Mouse (Mus musculus) embryonic facial prominence, embryonic 11.5 days (tissue): ENCODE measurements around the gene Gadd45a. TPM values are rescaled to one million over a fixed set of nuclear protein-coding genes. Genes with fewer than 3 reads are reported as not detected.

ENCODE experiments used
- ATAC-seq: fragments of 200-750 bp; cut with Nextera tagmentation; replicated peaks from 2 replicates; pipeline ENCODE4 v1.8.0; 2017; ENCODE audit warnings: low read depth; ENCODE audit not compliant: insufficient number of reproducible peaks, low FRiP score, low TSS enrichment
- DNase-seq: peaks from one replicate; pipeline ENCODE4 v3.0.0-alpha.2; 2015; ENCODE audit warnings: low spot score
- H3K27ac ChIP-seq: fragments of 300-500 bp; sonication (generic); replicated peaks from 2 replicates; pipeline ENCODE4 v1.5.1; 2014; ENCODE audit warnings: mild to moderate bottlenecking, low read depth, low read length, control low read depth
- H3K27me3 ChIP-seq: fragments of 300-500 bp; sonication (generic); 2 replicates; pipeline ENCODE4 v1.6.1; 2014; ENCODE audit warnings: mild to moderate bottlenecking, low read length, moderate library complexity, mixed read lengths; ENCODE audit not compliant: control insufficient read depth, insufficient read depth
- H3K36me3 ChIP-seq: fragments of 300-500 bp; sonication (generic); replicated peaks from 2 replicates; pipeline ENCODE4 v1.6.1; 2014; ENCODE audit warnings: low read depth, mild to moderate bottlenecking, low read length, moderate library complexity, mixed read lengths; ENCODE audit not compliant: control insufficient read depth, insufficient read depth
- H3K4me1 ChIP-seq: fragments of 300-500 bp; sonication (generic); 2 replicates; pipeline ENCODE4 v1.6.1; 2014; ENCODE audit warnings: low read length, mixed read lengths; ENCODE audit not compliant: control insufficient read depth, insufficient read depth
- H3K4me2 ChIP-seq: fragments of 300-500 bp; sonication (generic); 2 replicates; pipeline ENCODE4 v1.6.1; 2014; ENCODE audit warnings: low read depth, mild to moderate bottlenecking, control low read depth, low read length, moderate library complexity
- H3K4me3 ChIP-seq: fragments of 300-500 bp; sonication (generic); 2 replicates; pipeline ENCODE4 v1.5.1; 2014; ENCODE audit warnings: low read depth, low read length, control low read depth
- H3K9ac ChIP-seq: fragments of 300-500 bp; sonication (generic); replicated peaks from 2 replicates; pipeline ENCODE4 v1.6.1; 2014; ENCODE audit warnings: mild to moderate bottlenecking, control low read depth, low read length
- H3K9me3 ChIP-seq: fragments of 300-500 bp; sonication (generic); replicated peaks from 2 replicates; pipeline ENCODE4 v1.6.1; 2016; ENCODE audit warnings: mild to moderate bottlenecking, low read length, inconsistent platforms, mixed read lengths; ENCODE audit not compliant: control insufficient read depth
- WGBS: fragments of 180-500 bp; shearing (Covaris S2); extraction: QIAGEN DNeasy Blood & Tissue Kit; methylation state at CpG from one replicate; pipeline ENCODE4 v1.1.7; 2014; 5-methylcytosine and 5-hydroxymethylcytosine counted together
- polyA plus RNA-seq: library from polyadenylated mRNA; unstranded; fragments of >200 nt; fragmentation: Nextera tagmentation; extraction: Ambion mirVana; gene quantifications from 2 replicates; pipeline ENCODE4 v1.2.1, GENCODE M21; 2014

Gadd45a gene
- polyA plus RNA-seq, 1 experiment from 2014 or later = 17.7 TPM

GRCm38 (mm10) chr6:67073929-67074328, 36.7 kb upstream of the Gadd45a start:
- H3K27me3 ChIP-seq = no peaks in the 10 kb centered on the region
- H3K4me3 ChIP-seq = no peak overlapping the region
- H3K4me1 ChIP-seq = no peaks in the 10 kb centered on the region; the same call in 1 of the 2 replicates
- no peak for DNase-seq
- H3K36me3 ChIP-seq = no peaks in the 10 kb centered on the region
- H3K9ac ChIP-seq = no peak overlapping the region
- no peaks in the 10 kb centered on the region for H3K9me3 ChIP-seq
- no peak overlapping the region for H3K27ac ChIP-seq
- H3K4me2 ChIP-seq = no peak overlapping the region
- ATAC-seq = no peak
- 74% methylated on average over 5 of the region's 5 CpGs for WGBS

DNA sequence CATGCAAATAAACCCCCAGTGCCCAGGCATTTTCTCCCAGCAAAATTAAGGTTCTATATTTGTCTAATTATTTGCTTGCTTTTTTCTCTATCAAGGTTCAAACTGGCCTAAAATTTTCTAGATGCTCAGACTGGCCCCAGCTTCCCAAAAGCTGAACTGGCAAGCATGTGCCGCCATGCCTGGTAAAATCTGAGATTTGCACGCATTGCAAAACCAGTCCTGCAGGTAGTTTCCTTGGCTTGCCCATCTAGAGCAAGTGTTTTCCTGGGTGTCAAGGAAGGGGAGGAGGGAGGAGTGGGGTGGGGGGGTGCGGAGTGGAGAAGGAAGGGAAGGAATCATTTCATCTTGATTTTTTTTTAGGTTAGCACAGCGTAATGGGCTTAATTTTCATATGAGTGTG, 36.2 kb upstream of the Gadd45a start:
- Histone ChIP-seq H3K4me3 (no peak overlapping the region), H3K9ac (no peak overlapping the region), H3K27me3 (no peaks in the 10 kb centered on the region), H3K36me3 (no peaks in the 10 kb centered on the region), H3K27ac (no peak overlapping the region), H3K9me3 (no peaks in the 10 kb centered on the region), H3K4me2 (no peak overlapping the region), H3K4me1 (no peaks in the 10 kb centered on the region; the same call in 1 of the 2 replicates)
- no peak for ATAC-seq
- 81% methylated on average over 4 of the region's 4 CpGs for WGBS
- no peak for DNase-seq

- H3K4me1 ChIP-seq = no peaks in the 10 kb centered on the region
- no peak overlapping the region for H3K4me2 ChIP-seq
- DNase-seq (no peak), ATAC-seq (no peak)
- WGBS = 77% methylated on average over 1 of the region's 1 CpGs
- H3K27ac ChIP-seq = no peak overlapping the region
- no peak overlapping the region for H3K4me3 ChIP-seq
- no peaks in the 10 kb centered on the region for H3K36me3 ChIP-seq
- no peaks in the 10 kb centered on the region for H3K9me3 ChIP-seq
- H3K27me3 ChIP-seq = no peaks in the 10 kb centered on the region
- H3K9ac ChIP-seq = no peak overlapping the region
These were observed 34.4 kb upstream of the Gadd45a start for GRCm38 (mm10) chr6:67071615-67072014.

DNA sequence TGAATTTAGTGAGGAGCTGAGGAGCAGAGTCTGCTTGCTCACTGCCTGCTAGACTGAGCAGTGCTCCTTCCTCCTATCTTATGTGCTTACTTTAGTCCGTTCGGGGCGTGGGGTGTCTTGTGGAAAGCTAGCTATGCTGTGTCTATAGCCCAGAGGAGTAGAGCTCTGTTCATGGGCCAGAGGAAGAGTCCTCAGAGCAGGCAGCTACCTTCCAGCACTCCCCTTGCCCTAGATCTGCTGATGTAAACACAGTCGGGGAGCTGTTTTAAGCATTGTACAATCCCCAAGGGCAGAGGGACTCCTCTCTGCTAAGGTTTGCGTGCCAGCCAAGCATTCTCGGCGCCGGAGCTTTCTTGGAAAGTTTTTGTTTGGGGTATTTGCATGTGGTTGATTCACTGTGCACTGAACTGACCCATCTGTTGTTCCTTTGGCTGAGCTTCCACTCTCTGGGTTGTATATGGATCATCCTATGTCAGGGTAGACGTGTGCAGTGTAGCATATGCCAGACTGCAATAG, 32.6 kb upstream of the Gadd45a start:
- Histone ChIP-seq H3K4me2 (no peak overlapping the region), H3K27me3 (no peaks in the 10 kb centered on the region), H3K36me3 (no peaks in the 10 kb centered on the region), H3K9me3 (no peaks in the 10 kb centered on the region), H3K4me3 (no peak overlapping the region), H3K4me1 (no peaks in the 10 kb centered on the region), H3K27ac (no peak overlapping the region), H3K9ac (no peak overlapping the region)
- 60% methylated on average over 9 of the region's 9 CpGs for WGBS
- ATAC-seq (no peak), DNase-seq (no peak)

- Histone ChIP-seq H3K4me2 (no peak overlapping the region), H3K4me1 (no peaks in the 10 kb centered on the region), H3K27me3 (no peaks in the 10 kb centered on the region), H3K4me3 (no peak overlapping the region), H3K9me3 (no peaks in the 10 kb centered on the region), H3K27ac (no peak overlapping the region), H3K9ac (no peak overlapping the region), H3K36me3 (no peaks in the 10 kb centered on the region)
- DNase-seq = no peak
- 82% methylated on average over 8 of the region's 8 CpGs for WGBS
- no peak for ATAC-seq
These were observed 32.0 kb upstream of the Gadd45a start for GRCm38 (mm10) chr6:67069219-67069762.

DNA sequence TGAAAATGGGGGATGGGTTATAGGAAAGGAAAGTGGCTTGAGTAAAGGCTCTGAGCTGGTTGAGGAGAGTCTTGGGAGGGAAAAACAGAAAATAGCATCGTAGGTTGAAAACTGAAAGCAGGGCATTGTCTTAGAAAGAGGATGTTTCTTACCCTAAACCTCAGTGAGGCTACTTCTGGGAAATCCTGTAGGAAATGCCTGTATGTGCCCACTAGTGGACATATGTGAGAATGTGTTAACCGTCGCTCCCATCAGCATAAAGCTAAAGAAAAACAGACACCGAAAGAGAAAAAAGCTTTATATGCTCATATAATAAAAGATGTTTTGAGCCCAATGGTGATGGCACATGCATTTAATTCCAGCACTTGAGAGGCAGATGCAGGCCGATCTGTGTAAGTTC, 22.8 kb upstream of the Gadd45a start:
- H3K4me1 ChIP-seq = no peaks in the 10 kb centered on the region
- no peak overlapping the region for H3K4me3 ChIP-seq
- no peak overlapping the region for H3K9ac ChIP-seq
- no peak for DNase-seq
- H3K27me3 ChIP-seq = no peaks in the 10 kb centered on the region
- H3K4me2 ChIP-seq = no peak overlapping the region
- no peaks in the 10 kb centered on the region for H3K9me3 ChIP-seq
- ATAC-seq = no peak
- H3K36me3 ChIP-seq = no peaks in the 10 kb centered on the region
- WGBS = 84% methylated on average over 5 of the region's 5 CpGs
- no peak overlapping the region for H3K27ac ChIP-seq

DNA sequence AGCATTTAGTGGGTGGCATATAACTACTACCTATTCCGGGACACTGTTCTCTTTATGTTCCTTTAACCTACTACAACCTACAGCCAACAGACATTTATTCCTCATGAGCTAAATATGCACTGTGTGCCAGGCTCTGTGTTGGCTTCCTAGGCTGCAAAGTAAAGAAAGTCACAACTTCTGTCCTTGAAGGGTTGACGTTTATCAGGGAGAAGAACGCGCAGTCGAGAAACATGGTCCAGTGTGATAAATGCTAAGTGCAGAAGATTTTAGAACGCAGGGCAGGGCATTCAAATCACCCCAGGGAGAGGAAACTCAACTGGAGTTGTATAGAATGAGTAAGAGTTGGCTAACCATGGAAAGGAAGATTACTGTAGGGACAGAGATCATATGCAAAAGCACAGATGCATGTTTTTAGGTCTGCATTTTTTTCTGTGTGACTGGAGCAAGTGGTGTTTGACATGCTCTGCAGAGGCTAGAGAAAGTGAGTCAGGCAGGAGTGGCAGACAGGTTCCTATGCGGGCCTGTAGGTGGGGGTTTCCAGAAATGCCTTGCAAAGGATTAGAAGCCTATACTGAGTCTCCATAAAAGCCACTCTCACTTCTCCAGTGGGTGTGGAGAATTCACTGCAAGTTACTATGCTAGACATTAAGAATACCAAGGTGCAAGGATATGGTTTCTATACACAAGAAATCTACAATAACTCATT, 20.9 kb upstream of the Gadd45a start:
- H3K4me2 ChIP-seq = no peak overlapping the region
- H3K4me1 ChIP-seq = no peaks in the 10 kb centered on the region
- ATAC-seq (no peak), DNase-seq (no peak)
- WGBS = 91% methylated on average over 7 of the region's 7 CpGs
- H3K27me3 ChIP-seq = no peaks in the 10 kb centered on the region
- H3K36me3 ChIP-seq = no peaks in the 10 kb centered on the region
- H3K9me3 ChIP-seq = no peaks in the 10 kb centered on the region
- H3K9ac ChIP-seq = no peak overlapping the region
- H3K27ac ChIP-seq = no peak overlapping the region
- no peak overlapping the region for H3K4me3 ChIP-seq

- H3K4me3 ChIP-seq = no peak overlapping the region
- DNase-seq (no peak), ATAC-seq (no peak)
- H3K9me3 ChIP-seq = no peaks in the 10 kb centered on the region
- H3K9ac ChIP-seq = no peak overlapping the region
- no peaks in the 10 kb centered on the region for H3K27me3 ChIP-seq
- H3K27ac ChIP-seq = no peak overlapping the region
- H3K4me2 ChIP-seq = no peak overlapping the region
- WGBS = 87% methylated on average over 5 of the region's 5 CpGs
- no peaks in the 10 kb centered on the region for H3K4me1 ChIP-seq
- H3K36me3 ChIP-seq = no peaks in the 10 kb centered on the region
These were observed 20.3 kb upstream of the Gadd45a start for GRCm38 (mm10) chr6:67057574-67057973.
